Mouse (Mus musculus): ENCODE data around the gene Ormdl2. TPM values are rescaled to one million over a fixed set of nuclear protein-coding genes. Genes with fewer than 3 reads are reported as not detected.
"Not testable (repeated sequence)": the region's sequence is repeated elsewhere in the genome, so short reads cannot be mapped to it uniquely, and the experiment has no call there.

Gene Ormdl2
- polyA plus RNA-seq, 1 experiment: 69.2 TPM

- Histone ChIP-seq H3K9me3 (replicated peaks; ENCODE audit: control insufficient read depth, insufficient read depth, low read length, poor library complexity, severe bottlenecking) (no peaks in the 10 kb centered on the region), H3K4me3 (ENCODE audit: low read depth, low read length) (no peak overlapping the region), H3K27ac (ENCODE audit: insufficient read depth, low read length) (no peak overlapping the region), H3K9ac (ENCODE audit: low read depth, poor library complexity, severe bottlenecking) (no peak overlapping the region), H3K4me1 (ENCODE audit: control insufficient read depth, insufficient read depth, low read length) (no peaks in the 10 kb centered on the region), H3K36me3 (ENCODE audit: control insufficient read depth, insufficient read depth, low read length, poor library complexity, severe bottlenecking) (peaks cover 65% of the 10 kb centered on the region), H3K27me3 (ENCODE audit: control insufficient read depth, insufficient read depth, low read length, poor library complexity, severe bottlenecking) (no peaks in the 10 kb centered on the region)
- TF ChIP-seq CTCF (IDR thresholded peaks at IDR 0.05; ENCODE audit: low read depth, low read length) (no peak), POLR2A (IDR thresholded peaks at IDR 0.05; ENCODE audit: insufficient read depth, low read length) (no peak), EP300 (IDR thresholded peaks at IDR 0.05; ENCODE audit: insufficient read depth, low read depth, low read length) (no peak)
These were observed 16.0 kb upstream of the Ormdl2 start for GRCm38 (mm10) chr10:128837400-128837799.

- Histone ChIP-seq H3K4me1 (ENCODE audit: control insufficient read depth, insufficient read depth, low read length) (no peaks in the 10 kb centered on the region), H3K9ac (ENCODE audit: low read depth, poor library complexity, severe bottlenecking) (peak overlapping the region; percentile 98; the same call in 1 of the 2 replicates), H3K27ac (ENCODE audit: insufficient read depth, low read length) (no peak overlapping the region), H3K9me3 (replicated peaks; ENCODE audit: control insufficient read depth, insufficient read depth, low read length, poor library complexity, severe bottlenecking) (no peaks in the 10 kb centered on the region), H3K36me3 (ENCODE audit: control insufficient read depth, insufficient read depth, low read length, poor library complexity, severe bottlenecking) (peaks cover 26% of the 10 kb centered on the region), H3K27me3 (ENCODE audit: control insufficient read depth, insufficient read depth, low read length, poor library complexity, severe bottlenecking) (no peaks in the 10 kb centered on the region), H3K4me3 (ENCODE audit: low read depth, low read length) (no peak overlapping the region)
- TF ChIP-seq POLR2A (IDR thresholded peaks at IDR 0.05; ENCODE audit: insufficient read depth, low read length): no peak
- TF ChIP-seq CTCF (IDR thresholded peaks at IDR 0.05; ENCODE audit: low read depth, low read length): no peak
- no peak for TF ChIP-seq EP300 (IDR thresholded peaks at IDR 0.05; ENCODE audit: insufficient read depth, low read depth, low read length)
These were observed 2.4 kb upstream of the Ormdl2 start for GRCm38 (mm10) chr10:128823821-128824220.

- Histone ChIP-seq H3K4me3 (ENCODE audit: low read depth, low read length) (peak overlapping the region; percentile 100), H3K36me3 (ENCODE audit: control insufficient read depth, insufficient read depth, low read length, poor library complexity, severe bottlenecking) (peaks cover 27% of the 10 kb centered on the region), H3K27ac (ENCODE audit: insufficient read depth, low read length) (peak overlapping the region; percentile 28; the same call in 1 of the 2 replicates), H3K9ac (ENCODE audit: low read depth, poor library complexity, severe bottlenecking) (peak overlapping the region; percentile 98)
- H3K9me3 ChIP-seq (replicated peaks; ENCODE audit: control insufficient read depth, insufficient read depth, low read length, poor library complexity, severe bottlenecking); H3K4me1 ChIP-seq (ENCODE audit: control insufficient read depth, insufficient read depth, low read length); H3K27me3 ChIP-seq (ENCODE audit: control insufficient read depth, insufficient read depth, low read length, poor library complexity, severe bottlenecking): not testable (repeated sequence)
These were observed 1.6 kb upstream of the Ormdl2 start for GRCm38 (mm10) chr10:128823087-128823486.

GRCm38 (mm10) chr10:128822135-128822534, 690 bp upstream of the Ormdl2 start:
- H3K36me3 ChIP-seq (ENCODE audit: control insufficient read depth, insufficient read depth, low read length, poor library complexity, severe bottlenecking): peaks cover 31% of the 10 kb centered on the region
- no peak for TF ChIP-seq EP300 (IDR thresholded peaks at IDR 0.05; ENCODE audit: insufficient read depth, low read depth, low read length)
- no peak for TF ChIP-seq POLR2A (IDR thresholded peaks at IDR 0.05; ENCODE audit: insufficient read depth, low read length)
- TF ChIP-seq CTCF (IDR thresholded peaks at IDR 0.05; ENCODE audit: low read depth, low read length): no peak
- H3K4me1 ChIP-seq (ENCODE audit: control insufficient read depth, insufficient read depth, low read length): no peaks in the 10 kb centered on the region
- peak overlapping the region; percentile 28; the same call in 1 of the 2 replicates for H3K27ac ChIP-seq (ENCODE audit: insufficient read depth, low read length)
- no peaks in the 10 kb centered on the region for H3K27me3 ChIP-seq (ENCODE audit: control insufficient read depth, insufficient read depth, low read length, poor library complexity, severe bottlenecking)
- H3K9ac ChIP-seq (ENCODE audit: low read depth, poor library complexity, severe bottlenecking): peak overlapping the region; percentile 98
- peak overlapping the region; percentile 100 for H3K4me3 ChIP-seq (ENCODE audit: low read depth, low read length)
- H3K9me3 ChIP-seq (replicated peaks; ENCODE audit: control insufficient read depth, insufficient read depth, low read length, poor library complexity, severe bottlenecking): no peaks in the 10 kb centered on the region

GRCm38 (mm10) chr10:128820217-128820616, 1.2 kb downstream of the Ormdl2 start:
- TF ChIP-seq CTCF (IDR thresholded peaks at IDR 0.05; ENCODE audit: low read depth, low read length) (no peak), EP300 (IDR thresholded peaks at IDR 0.05; ENCODE audit: insufficient read depth, low read depth, low read length) (no peak), POLR2A (IDR thresholded peaks at IDR 0.05; ENCODE audit: insufficient read depth, low read length) (no peak)
- 0 out of 2 replicates have a peak overlapping the region, but pooled peaks have one; percentile 65 for H3K9ac ChIP-seq (ENCODE audit: low read depth, poor library complexity, severe bottlenecking)
- H3K27me3 ChIP-seq (ENCODE audit: control insufficient read depth, insufficient read depth, low read length, poor library complexity, severe bottlenecking): no peaks in the 10 kb centered on the region
- no peaks in the 10 kb centered on the region for H3K4me1 ChIP-seq (ENCODE audit: control insufficient read depth, insufficient read depth, low read length)
- peaks cover 41% of the 10 kb centered on the region for H3K36me3 ChIP-seq (ENCODE audit: control insufficient read depth, insufficient read depth, low read length, poor library complexity, severe bottlenecking)
- H3K27ac ChIP-seq (ENCODE audit: insufficient read depth, low read length): no peak overlapping the region
- H3K9me3 ChIP-seq (replicated peaks; ENCODE audit: control insufficient read depth, insufficient read depth, low read length, poor library complexity, severe bottlenecking): no peaks in the 10 kb centered on the region
- no peak overlapping the region for H3K4me3 ChIP-seq (ENCODE audit: low read depth, low read length)

- Histone ChIP-seq H3K36me3 (ENCODE audit: control insufficient read depth, insufficient read depth, low read length, poor library complexity, severe bottlenecking) (peaks cover 49% of the 10 kb centered on the region), H3K4me1 (ENCODE audit: control insufficient read depth, insufficient read depth, low read length) (no peaks in the 10 kb centered on the region), H3K4me3 (ENCODE audit: low read depth, low read length) (no peak within 1 kb of the TSS), H3K27ac (ENCODE audit: insufficient read depth, low read length) (no peak within 1 kb of the TSS), H3K9me3 (replicated peaks; ENCODE audit: control insufficient read depth, insufficient read depth, low read length, poor library complexity, severe bottlenecking) (no peaks in the 10 kb centered on the region), H3K9ac (ENCODE audit: low read depth, poor library complexity, severe bottlenecking) (no peak within 1 kb of the TSS), H3K27me3 (ENCODE audit: control insufficient read depth, insufficient read depth, low read length, poor library complexity, severe bottlenecking) (no peaks in the 10 kb centered on the region)
- TF ChIP-seq CTCF (IDR thresholded peaks at IDR 0.05; ENCODE audit: low read depth, low read length) (no peak), POLR2A (IDR thresholded peaks at IDR 0.05; ENCODE audit: insufficient read depth, low read length) (no peak), EP300 (IDR thresholded peaks at IDR 0.05; ENCODE audit: insufficient read depth, low read depth, low read length) (no peak)
These were observed 4.4 kb downstream of the Ormdl2 start, which contains the start of gene Sarnp for GRCm38 (mm10) chr10:128817033-128817432. Gene Sarnp, plus strand, starts transcription at chr10:128817333.

Data from ES-Bruce4 (cell line).